Mouse (Mus musculus): ENCODE measurements around the gene Mapk6. TPM values are rescaled to one million over a fixed set of nuclear protein-coding genes. Genes with fewer than 3 reads are reported as not detected.
"Not testable (repeated sequence)": the region's sequence is repeated elsewhere in the genome, so short reads cannot be mapped to it uniquely, and the experiment has no call there.

Gene Mapk6
- 51.7 to 80.9 TPM (median 59.9 TPM) in 3 replicates for total RNA-seq (2017)

GRCm38 (mm10) chr9:75409852-75410378 is at the start of gene Mapk6:
Gene Mapk6, minus strand, starts transcription at chr9:75410005.
- ATAC-seq (replicated peaks; ENCODE audit: insufficient number of reproducible peaks, low FRiP score, low TSS enrichment, poor library complexity, severe bottlenecking), result peak; percentile 94

DNA sequence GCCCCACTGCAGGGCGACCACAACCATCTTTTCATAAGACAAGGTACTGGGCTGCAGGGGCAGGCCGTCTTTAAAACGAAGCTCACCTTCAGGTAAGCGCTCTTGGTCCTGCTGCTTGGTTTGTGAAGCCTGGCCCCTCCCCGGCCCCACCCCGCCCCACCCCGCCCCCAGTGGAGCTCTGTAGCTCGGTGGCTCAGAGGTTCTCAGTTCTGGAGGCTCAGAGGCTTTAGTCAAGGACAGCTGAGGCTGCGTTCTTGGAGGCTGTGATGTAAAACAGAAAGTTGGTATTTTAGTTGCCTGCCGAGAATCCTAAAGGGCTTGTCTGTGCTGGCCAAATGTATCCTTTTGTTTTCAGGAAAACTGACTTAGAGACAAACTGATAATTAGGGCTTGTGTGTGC is 45.9 kb upstream of the Mapk6 start:
- no peak for ATAC-seq (replicated peaks; ENCODE audit: insufficient number of reproducible peaks, low FRiP score, low TSS enrichment, poor library complexity, severe bottlenecking)

DNA sequence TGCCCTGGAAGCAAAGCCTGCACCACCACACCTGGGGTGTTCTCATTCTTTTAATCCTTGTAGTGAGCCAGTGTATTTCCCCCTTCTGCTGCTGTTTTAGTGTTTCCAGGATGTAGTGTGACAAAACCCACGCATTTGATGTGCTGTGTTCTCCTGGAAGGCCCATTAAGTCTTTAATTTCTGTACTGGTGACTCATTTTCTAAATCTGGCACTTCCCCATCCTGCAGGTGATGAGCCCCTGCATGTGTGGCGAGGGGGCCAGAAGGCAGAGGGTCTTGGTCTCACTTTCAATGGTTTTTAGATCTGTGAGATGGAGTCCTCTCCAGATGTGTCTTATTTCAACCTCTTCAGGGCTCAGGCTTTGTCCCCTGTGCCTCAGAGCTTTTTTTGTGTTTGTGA is 44.2 kb upstream of the Mapk6 start:
- no peak for ATAC-seq (replicated peaks; ENCODE audit: insufficient number of reproducible peaks, low FRiP score, low TSS enrichment, poor library complexity, severe bottlenecking)

- no peak for ATAC-seq (replicated peaks; ENCODE audit: insufficient number of reproducible peaks, low FRiP score, low TSS enrichment, poor library complexity, severe bottlenecking)
These were observed 38.2 kb upstream of the Mapk6 start for GRCm38 (mm10) chr9:75448021-75448420.

DNA sequence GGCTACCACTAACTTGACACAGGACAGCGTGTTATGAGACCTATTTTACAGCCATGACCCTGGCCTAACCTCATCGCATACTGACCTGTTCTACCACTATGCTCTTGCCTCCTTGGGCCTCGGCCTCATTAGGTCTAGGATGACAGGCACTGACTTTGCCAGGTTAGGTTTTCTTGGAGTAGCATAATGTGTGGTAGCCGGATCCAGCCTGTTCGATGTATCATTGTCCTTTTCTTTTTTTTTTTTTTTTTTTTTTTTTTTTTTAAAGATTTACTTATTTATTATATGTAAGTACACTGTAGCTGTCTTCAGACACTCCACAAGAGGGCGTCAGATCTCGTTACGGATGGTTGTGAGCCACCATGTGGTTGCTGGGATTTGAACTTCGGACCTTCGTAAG is 36.8 kb upstream of the Mapk6 start:
- ATAC-seq (replicated peaks; ENCODE audit: insufficient number of reproducible peaks, low FRiP score, low TSS enrichment, poor library complexity, severe bottlenecking), result not testable (repeated sequence)

GRCm38 (mm10) chr9:75444981-75445380 is 35.2 kb upstream of the Mapk6 start:
- ATAC-seq (replicated peaks; ENCODE audit: insufficient number of reproducible peaks, low FRiP score, low TSS enrichment, poor library complexity, severe bottlenecking), result no peak

- peak; percentile 36; the same call in 1 of the 2 replicates for ATAC-seq (replicated peaks; ENCODE audit: insufficient number of reproducible peaks, low FRiP score, low TSS enrichment, poor library complexity, severe bottlenecking)
These were observed 31.9 kb upstream of the Mapk6 start for GRCm38 (mm10) chr9:75441691-75442131.

- peak; percentile 93 for ATAC-seq (replicated peaks; ENCODE audit: insufficient number of reproducible peaks, low FRiP score, low TSS enrichment, poor library complexity, severe bottlenecking)
These were observed 31.2 kb upstream of the Mapk6 start, which contains the start of gene Leo1 for GRCm38 (mm10) chr9:75440796-75441666. Gene Leo1, plus strand, starts transcription at chr9:75441524.

DNA sequence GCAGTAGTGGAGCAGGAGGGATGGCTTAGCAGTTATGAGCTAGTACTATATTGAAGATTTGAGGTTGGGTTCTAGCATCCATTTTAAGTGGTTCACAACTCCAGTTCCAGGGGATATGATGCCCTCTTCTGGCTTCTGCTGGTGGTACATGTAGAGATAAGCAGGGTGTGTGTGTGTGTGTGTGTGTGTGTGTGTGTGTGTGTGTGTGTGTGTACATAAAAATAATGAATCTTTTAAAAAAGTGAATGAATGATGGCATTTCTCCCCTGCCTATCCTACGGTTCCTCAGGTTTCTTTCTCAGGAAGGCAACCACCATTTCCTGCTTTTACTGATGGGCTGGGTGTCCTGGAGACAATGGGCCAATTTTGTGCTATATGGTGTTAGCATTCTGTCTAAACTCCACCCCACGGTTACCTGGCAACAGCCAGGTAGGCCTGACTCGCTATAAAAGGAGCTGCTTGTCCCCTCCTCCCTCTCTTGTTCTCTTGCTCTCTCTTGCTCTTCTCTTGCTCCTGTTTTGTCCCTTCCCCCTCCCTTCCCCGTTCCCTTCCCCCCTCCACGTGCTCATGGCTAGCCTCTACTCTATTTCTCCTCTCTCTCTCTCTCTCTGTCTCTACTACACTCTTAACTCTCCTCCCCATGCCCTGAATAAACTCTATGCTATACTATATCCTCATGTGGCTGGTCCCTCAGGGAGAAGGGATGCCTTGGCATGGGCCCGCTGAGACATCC is 28.0 kb upstream of the Mapk6 start:
- ATAC-seq (replicated peaks; ENCODE audit: insufficient number of reproducible peaks, low FRiP score, low TSS enrichment, poor library complexity, severe bottlenecking), result no peak

GRCm38 (mm10) chr9:75435918-75436317 is 26.1 kb upstream of the Mapk6 start:
- ATAC-seq (replicated peaks; ENCODE audit: insufficient number of reproducible peaks, low FRiP score, low TSS enrichment, poor library complexity, severe bottlenecking), result peak; percentile 74

DNA sequence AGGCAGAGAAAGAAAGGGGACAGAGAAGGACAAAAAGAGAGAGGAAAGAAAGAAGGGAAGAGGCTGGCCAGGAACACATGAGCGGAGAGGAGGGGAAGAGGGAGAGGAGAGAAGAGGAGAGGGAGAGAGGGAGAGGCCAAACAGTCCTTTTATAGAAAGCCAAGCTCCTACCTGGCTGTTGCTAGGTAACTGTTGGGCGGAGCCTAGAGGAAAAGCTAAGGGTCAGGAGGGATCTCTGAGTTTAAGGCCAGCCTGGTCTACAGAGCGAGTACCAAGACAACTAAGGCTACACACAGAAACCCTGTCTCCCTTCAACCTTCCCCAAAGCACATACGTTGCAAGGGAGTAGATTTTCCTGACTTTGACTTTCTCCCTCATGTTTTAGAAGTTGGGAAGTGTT is 25.5 kb upstream of the Mapk6 start:
- ATAC-seq (replicated peaks; ENCODE audit: insufficient number of reproducible peaks, low FRiP score, low TSS enrichment, poor library complexity, severe bottlenecking), result no peak

DNA sequence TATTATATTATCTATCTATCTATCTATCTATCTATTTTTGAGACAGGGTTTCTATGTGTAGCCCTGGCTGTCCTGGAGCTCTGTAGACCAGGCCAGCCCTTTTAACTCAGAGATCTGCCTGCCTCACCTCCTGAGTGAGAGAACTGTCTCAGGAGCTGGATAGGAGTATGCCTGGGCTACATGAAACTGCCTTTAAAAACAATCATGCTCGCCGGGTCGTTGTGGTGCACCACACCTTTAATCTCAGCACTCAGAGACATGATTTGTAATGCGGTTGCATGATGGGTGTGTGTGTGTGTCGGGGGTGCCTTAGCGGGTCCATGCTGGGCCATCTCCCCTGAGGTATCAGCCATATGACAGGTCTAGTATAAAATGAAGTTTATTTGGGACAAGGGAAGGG is 25.1 kb upstream of the Mapk6 start:
- no peak for ATAC-seq (replicated peaks; ENCODE audit: insufficient number of reproducible peaks, low FRiP score, low TSS enrichment, poor library complexity, severe bottlenecking)

- peak; percentile 77 for ATAC-seq (replicated peaks; ENCODE audit: insufficient number of reproducible peaks, low FRiP score, low TSS enrichment, poor library complexity, severe bottlenecking)
These were observed 24.5 kb upstream of the Mapk6 start for GRCm38 (mm10) chr9:75434172-75434793.

GRCm38 (mm10) chr9:75432694-75433093 is 22.9 kb upstream of the Mapk6 start:
- ATAC-seq (replicated peaks; ENCODE audit: insufficient number of reproducible peaks, low FRiP score, low TSS enrichment, poor library complexity, severe bottlenecking), result no peak

GRCm38 (mm10) chr9:75430822-75431621 is 21.2 kb upstream of the Mapk6 start:
- ATAC-seq (replicated peaks; ENCODE audit: insufficient number of reproducible peaks, low FRiP score, low TSS enrichment, poor library complexity, severe bottlenecking), result no peak

DNA sequence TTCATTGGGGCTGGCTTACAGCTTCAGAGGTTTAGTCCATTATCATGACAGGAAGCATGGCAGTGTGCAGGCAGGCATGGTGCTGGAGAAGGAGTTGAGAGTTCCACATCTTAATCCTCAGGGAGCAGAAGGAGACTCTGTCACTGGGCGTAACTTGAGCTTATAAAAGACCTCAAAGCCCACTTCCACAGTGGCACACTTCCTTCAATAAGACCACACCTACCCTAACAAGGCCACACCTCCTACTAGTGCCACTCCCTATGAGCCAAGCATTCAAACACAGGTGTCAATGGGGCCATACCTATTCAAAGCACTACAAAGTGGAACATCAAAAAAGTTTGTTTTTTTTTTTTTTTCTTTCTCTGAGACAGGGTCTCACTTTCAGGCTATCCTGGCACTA is 19.9 kb upstream of the Mapk6 start:
- no peak for ATAC-seq (replicated peaks; ENCODE audit: insufficient number of reproducible peaks, low FRiP score, low TSS enrichment, poor library complexity, severe bottlenecking)

DNA sequence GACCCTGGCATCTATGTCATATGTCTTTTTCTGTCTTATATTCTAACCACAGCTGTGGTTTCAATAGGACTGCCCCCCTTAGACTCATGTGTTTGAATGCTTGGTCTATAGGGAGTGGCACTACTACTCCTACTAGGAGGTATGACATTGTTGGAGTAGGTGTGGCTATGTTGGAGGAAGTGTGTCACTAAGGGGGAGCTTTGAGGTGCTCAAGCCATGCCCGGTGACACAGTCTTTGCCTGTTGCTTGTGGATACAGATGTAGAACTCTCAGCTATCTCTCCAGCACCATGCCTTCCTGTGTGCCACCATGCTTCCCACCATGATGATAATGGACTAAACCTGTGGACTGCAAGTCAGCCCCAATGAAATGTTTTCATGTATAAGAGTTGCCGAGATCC is 19.2 kb upstream of the Mapk6 start:
- ATAC-seq (replicated peaks; ENCODE audit: insufficient number of reproducible peaks, low FRiP score, low TSS enrichment, poor library complexity, severe bottlenecking), result no peak

GRCm38 (mm10) chr9:75428274-75428600 is 18.4 kb upstream of the Mapk6 start:
- no peak for ATAC-seq (replicated peaks; ENCODE audit: insufficient number of reproducible peaks, low FRiP score, low TSS enrichment, poor library complexity, severe bottlenecking)
